Mouse (Mus musculus) mouse embryonic stem cell (cell line): ENCODE data around the gene Emc7.

Experiments used
- in situ Hi-C, 2 experiments: fragments of 300-500 bp; cut with MboI; formaldehyde crosslinking; loops; 1 replicate in 1 of 2; 3 replicates in 1 of 2; pipeline ENCODE4 v1.14.3; 2019 to 2020; ENCODE audit warnings: low sequenced_read_pairs in 2 of 2, low pct_unique_long_range_greater_than_20kb in 1 of 2, mixed read lengths in 1 of 2; ENCODE audit not compliant: unreplicated experiment in 1 of 2

Emc7 gene

GRCm38 (mm10) chr2:112470961-112471381 is 16.2 kb downstream of the Emc7 start:
- in situ Hi-C loops: no loop called here

GRCm38 (mm10) chr2:112472076-112472475 is 17.3 kb downstream of the Emc7 start:
- in situ Hi-C loops: no loop called here

- in situ Hi-C loops: loop anchor here (25.0 kb wide), 1 partner anchor 213 kb away; the partner anchor contains the start of genes Gm21985 (in 2 of the 2), Nop10 (in 2 of the 2), Nutm1 (in 2 of the 2) and Slc12a6 (in 2 of the 2)
Measured at GRCm38 (mm10) chr2:112474997-112475724, 20.4 kb downstream of the Emc7 start.

DNA sequence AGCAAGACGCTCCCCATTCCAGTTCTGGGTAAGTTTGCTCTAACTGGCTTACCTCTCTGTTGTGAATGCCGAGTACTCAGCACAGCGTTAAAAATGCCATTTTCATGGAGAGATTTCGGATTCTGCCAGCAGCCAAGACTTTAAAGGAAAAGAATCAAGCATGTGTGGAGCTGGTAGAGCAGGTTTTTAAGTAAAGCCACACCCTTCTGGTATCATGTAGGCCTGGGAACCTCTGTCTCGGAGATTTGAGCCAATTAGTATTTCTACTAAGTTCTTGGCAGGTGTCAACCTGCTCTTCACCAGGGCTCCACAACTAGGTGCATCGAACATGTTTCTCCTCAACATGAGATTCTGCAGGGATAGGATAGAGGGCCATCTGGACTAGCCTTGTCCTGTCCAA is 21.8 kb downstream of the Emc7 start:
- in situ Hi-C loops: loop anchor here (25.0 kb wide), 1 partner anchor 214 kb away; the partner anchor contains the start of genes Gm21985 (in 2 of the 2), Nop10 (in 2 of the 2), Nutm1 (in 2 of the 2) and Slc12a6 (in 2 of the 2)

- in situ Hi-C loops: loop anchor here (10.0 to 25.0 kb wide), 2 partner anchors 106 to 218 kb away; partner anchors contain the start of genes Gm21985 (in 2 of the 2), Nop10 (in 2 of the 2), Nutm1 (in 2 of the 2) and Slc12a6 (in 2 of the 2)
Measured at GRCm38 (mm10) chr2:112480669-112481068, 25.9 kb downstream of the Emc7 start, which contains the start of gene Chrm5. Gene Chrm5 (minus strand): TSS chr2:112480769.

- in situ Hi-C loops: loop anchor here (10.0 to 25.0 kb wide), 2 partner anchors 107 to 219 kb away; partner anchors contain the start of genes Gm21985 (in 2 of the 2), Nop10 (in 2 of the 2), Nutm1 (in 2 of the 2) and Slc12a6 (in 2 of the 2)
Measured at GRCm38 (mm10) chr2:112481564-112481963, 26.8 kb downstream of the Emc7 start.

DNA sequence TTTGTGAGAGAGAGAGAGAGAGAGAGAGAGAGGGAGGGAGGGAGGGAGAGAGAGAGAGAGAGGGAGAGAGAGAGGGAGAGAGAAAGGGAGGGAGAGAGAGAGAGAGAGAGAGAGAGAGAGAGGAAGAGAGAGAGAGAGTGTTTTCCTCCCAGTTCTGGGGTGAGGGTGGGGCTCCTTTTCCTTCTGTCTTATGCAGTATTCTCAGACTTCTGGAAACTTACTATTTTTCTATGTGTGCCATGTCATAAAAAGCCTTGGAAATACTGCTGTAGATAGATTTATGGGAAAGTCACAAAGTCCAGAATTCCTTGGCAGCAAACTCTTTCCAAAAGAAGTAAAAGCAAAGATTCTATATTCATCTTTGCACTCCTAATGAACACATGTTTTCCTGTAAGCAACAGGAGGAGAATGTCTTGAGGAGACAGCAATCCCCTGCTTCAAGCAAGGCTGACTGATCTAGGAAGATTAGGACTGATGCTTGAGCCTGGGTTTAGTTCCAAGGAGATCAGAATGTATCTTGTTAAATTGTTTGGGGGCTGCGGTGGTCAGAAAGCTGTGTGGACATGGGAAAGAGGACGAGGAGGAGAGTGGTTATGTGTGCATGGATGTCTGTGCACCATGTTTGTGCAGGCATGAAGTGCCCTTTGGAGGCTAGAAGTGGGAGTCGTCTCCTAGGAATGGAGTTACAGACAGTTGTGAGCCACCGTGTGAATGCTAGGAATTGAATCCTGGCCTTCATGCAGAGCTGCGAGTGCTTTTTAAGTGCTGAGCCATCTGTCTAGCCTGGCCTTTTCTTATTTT is 27.9 kb downstream of the Emc7 start:
- in situ Hi-C loops: loop anchor here (10.0 to 25.0 kb wide), 2 partner anchors 108 to 220 kb away; partner anchors contain the start of genes Gm21985 (in 2 of the 2), Nop10 (in 2 of the 2), Nutm1 (in 2 of the 2) and Slc12a6 (in 2 of the 2)

GRCm38 (mm10) chr2:112483334-112483651 is 28.5 kb downstream of the Emc7 start:
- in situ Hi-C loops: loop anchor here (10.0 to 25.0 kb wide), 2 partner anchors 108 to 221 kb away; partner anchors contain the start of genes Gm21985 (in 2 of the 2), Nop10 (in 2 of the 2), Nutm1 (in 2 of the 2) and Slc12a6 (in 2 of the 2)

DNA sequence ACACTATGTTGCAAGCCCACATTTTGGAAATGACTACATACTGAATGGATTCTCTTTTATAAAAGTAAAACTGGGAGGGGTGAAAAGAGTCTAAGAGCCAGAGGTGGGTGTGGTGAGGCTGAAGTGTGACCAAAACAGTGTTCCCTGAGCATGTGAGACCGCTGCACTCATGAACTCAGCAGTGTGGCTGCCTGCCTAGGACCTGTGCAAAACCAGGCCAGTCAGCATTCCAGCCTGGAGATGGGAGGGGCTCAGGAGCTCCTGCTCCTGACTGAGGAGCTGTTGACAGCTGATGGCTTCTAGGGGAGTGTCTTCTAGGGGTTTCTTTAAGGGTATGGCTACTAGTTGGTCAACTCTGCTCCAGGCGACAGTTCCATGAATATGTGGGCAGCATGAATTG is 30.1 kb downstream of the Emc7 start:
- in situ Hi-C loops: loop anchor here (10.0 to 25.0 kb wide), 2 partner anchors 110 to 223 kb away; partner anchors contain the start of genes Gm21985 (in 2 of the 2), Nop10 (in 2 of the 2), Nutm1 (in 2 of the 2) and Slc12a6 (in 2 of the 2)

GRCm38 (mm10) chr2:112490483-112491196 is 35.8 kb downstream of the Emc7 start:
- in situ Hi-C loops: loop anchor here (10.0 to 25.0 kb wide), 2 partner anchors 116 to 228 kb away; partner anchors contain the start of genes Gm21985 (in 2 of the 2), Nop10 (in 2 of the 2), Nutm1 (in 2 of the 2) and Slc12a6 (in 2 of the 2)

- in situ Hi-C loops: loop anchor here (10.0 to 25.0 kb wide), 2 partner anchors 117 to 229 kb away; partner anchors contain the start of genes Gm21985 (in 2 of the 2), Nop10 (in 2 of the 2), Nutm1 (in 2 of the 2) and Slc12a6 (in 2 of the 2)
Measured at GRCm38 (mm10) chr2:112491629-112492028, 36.8 kb downstream of the Emc7 start.

- in situ Hi-C loops: loop anchor here (10.0 to 25.0 kb wide), 2 partner anchors 118 to 230 kb away; partner anchors contain the start of genes Gm21985 (in 2 of the 2), Nop10 (in 2 of the 2), Nutm1 (in 2 of the 2) and Slc12a6 (in 2 of the 2)
Measured at GRCm38 (mm10) chr2:112492431-112492855, 37.6 kb downstream of the Emc7 start.

GRCm38 (mm10) chr2:112492856-112493538 is 38.2 kb downstream of the Emc7 start, which contains the start of gene Aven:
Gene Aven (plus strand): TSS chr2:112492964.
- in situ Hi-C loops: loop anchor here (10.0 to 25.0 kb wide), 2 partner anchors 118 to 231 kb away; partner anchors contain the start of genes Gm21985 (in 2 of the 2), Nop10 (in 2 of the 2), Nutm1 (in 2 of the 2) and Slc12a6 (in 2 of the 2)

- in situ Hi-C loops: loop anchor here (10.0 to 25.0 kb wide), 2 partner anchors 119 to 231 kb away; partner anchors contain the start of genes Gm21985 (in 2 of the 2), Nop10 (in 2 of the 2), Nutm1 (in 2 of the 2) and Slc12a6 (in 2 of the 2)
Measured at GRCm38 (mm10) chr2:112493539-112494260, 38.9 kb downstream of the Emc7 start.

DNA sequence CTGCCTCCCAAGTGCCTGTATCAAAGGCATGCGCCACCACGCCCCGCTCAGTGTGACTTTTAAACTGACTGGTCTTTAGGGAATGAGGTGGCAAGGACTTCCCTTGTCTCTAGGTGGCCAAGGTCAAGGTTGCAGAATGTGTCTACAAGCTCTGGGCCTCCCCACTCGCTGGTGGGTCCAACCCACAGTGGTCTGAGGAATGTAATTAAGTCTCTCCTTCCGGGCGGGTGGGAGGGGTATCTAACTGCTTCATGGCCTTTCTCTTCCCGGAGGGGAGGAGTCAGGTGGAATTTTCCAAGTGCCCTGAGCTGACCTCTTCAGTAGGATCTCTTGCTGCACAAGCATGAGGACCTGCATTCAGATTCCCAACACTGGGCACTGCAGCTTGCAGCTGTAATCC is 43.1 kb downstream of the Emc7 start:
- in situ Hi-C loops: loop anchor here (10.0 to 25.0 kb wide), 2 partner anchors 123 to 236 kb away; partner anchors contain the start of genes Gm21985 (in 2 of the 2), Nop10 (in 2 of the 2), Nutm1 (in 2 of the 2) and Slc12a6 (in 2 of the 2)

- in situ Hi-C loops: loop anchor here in 1 of 2 experiments (25.0 kb wide), 1 partner anchor 261 kb away; no protein-coding TSS in a partner anchor
Measured at GRCm38 (mm10) chr2:112501209-112501608, 46.4 kb downstream of the Emc7 start.
